Mouse (Mus musculus) lung, postnatal 0 days (tissue): ENCODE results near the gene Rnf24.

Experiments
- CTCF ChIP-seq: IDR thresholded peaks from 2 replicates; pipeline ENCODE4 v1.5.1; 2016; ENCODE audit warnings: antibody characterized with exemption, mild to moderate bottlenecking
- EP300 ChIP-seq: IDR thresholded peaks from 2 replicates; pipeline ENCODE4 v1.6.1; 2016; ENCODE audit warnings: antibody characterized with exemption, mild to moderate bottlenecking, control low read depth

GRCm38 (mm10) chr2:131262213-131262672, 90.4 kb downstream of the Rnf24 start, which contains the start of gene Pank2:
- TF ChIP-seq CTCF (peak; percentile 14; the same call in 1 of the 2 replicates), EP300 (no peak)
